Mouse (Mus musculus): ENCODE measurements around the gene Tprn. TPM values are rescaled to one million over a fixed set of nuclear protein-coding genes. Genes with fewer than 3 reads are reported as not detected.

Gene Tprn
- polyA plus RNA-seq, 1 experiment from 2014 or later: 7.3 TPM

- no peak for ATAC-seq (ENCODE audit: low FRiP score, low TSS enrichment)
- H3K36me3 ChIP-seq (ENCODE audit: control insufficient read depth, insufficient read depth, low read length): no peaks in the 10 kb centered on the region
- peaks cover 5% of the 10 kb centered on the region; the same call in 1 of the 2 replicates for H3K4me1 ChIP-seq (ENCODE audit: control insufficient read depth, insufficient read depth, low read length)
- no peak overlapping the region for H3K4me2 ChIP-seq (replicated peaks; ENCODE audit: low read depth, low read length)
- 57% methylated on average over 12 of the region's 12 CpGs for WGBS
- no peaks in the 10 kb centered on the region for H3K9me3 ChIP-seq (ENCODE audit: control insufficient read depth, low read length)
- H3K9ac ChIP-seq (ENCODE audit: low read depth, low read length): no peak overlapping the region
- H3K27me3 ChIP-seq (ENCODE audit: control insufficient read depth, insufficient read depth, low read length): no peaks in the 10 kb centered on the region
- no peak overlapping the region for H3K4me3 ChIP-seq (ENCODE audit: low read length)
- no peak overlapping the region for H3K27ac ChIP-seq (ENCODE audit: low read depth, low read length)
Observed at GRCm38 (mm10) chr2:25231038-25231437, 31.4 kb upstream of the Tprn start.

GRCm38 (mm10) chr2:25233421-25233820 is 29.0 kb upstream of the Tprn start:
- no peaks in the 10 kb centered on the region for H3K4me1 ChIP-seq (ENCODE audit: control insufficient read depth, insufficient read depth, low read length)
- no peak overlapping the region for H3K9ac ChIP-seq (ENCODE audit: low read depth, low read length)
- no peak overlapping the region for H3K27ac ChIP-seq (ENCODE audit: low read depth, low read length)
- H3K27me3 ChIP-seq (ENCODE audit: control insufficient read depth, insufficient read depth, low read length): no peaks in the 10 kb centered on the region
- H3K9me3 ChIP-seq (ENCODE audit: control insufficient read depth, low read length): no peaks in the 10 kb centered on the region
- H3K36me3 ChIP-seq (ENCODE audit: control insufficient read depth, insufficient read depth, low read length): no peaks in the 10 kb centered on the region
- WGBS: 85% methylated on average over 4 of the region's 4 CpGs
- no peak for ATAC-seq (ENCODE audit: low FRiP score, low TSS enrichment)
- no peak overlapping the region for H3K4me2 ChIP-seq (replicated peaks; ENCODE audit: low read depth, low read length)
- no peak overlapping the region for H3K4me3 ChIP-seq (ENCODE audit: low read length)

GRCm38 (mm10) chr2:25234050-25234449 is 28.4 kb upstream of the Tprn start, which contains the start of gene Slc34a3:
Gene Slc34a3 (minus strand): TSS chr2:25234364.
- 68% methylated on average over 3 of the region's 3 CpGs for WGBS
- Histone ChIP-seq H3K36me3 (ENCODE audit: control insufficient read depth, insufficient read depth, low read length) (no peaks in the 10 kb centered on the region), H3K4me3 (ENCODE audit: low read length) (no peak within 1 kb of the TSS), H3K27ac (ENCODE audit: low read depth, low read length) (no peak within 1 kb of the TSS), H3K9me3 (ENCODE audit: control insufficient read depth, low read length) (no peaks in the 10 kb centered on the region), H3K9ac (ENCODE audit: low read depth, low read length) (no peak within 1 kb of the TSS), H3K27me3 (ENCODE audit: control insufficient read depth, insufficient read depth, low read length) (no peaks in the 10 kb centered on the region), H3K4me2 (replicated peaks; ENCODE audit: low read depth, low read length) (no peak within 1 kb of the TSS), H3K4me1 (ENCODE audit: control insufficient read depth, insufficient read depth, low read length) (no peaks in the 10 kb centered on the region)
- no peak for ATAC-seq (ENCODE audit: low FRiP score, low TSS enrichment)

GRCm38 (mm10) chr2:25234551-25235220 is 27.7 kb upstream of the Tprn start:
- ATAC-seq (ENCODE audit: low FRiP score, low TSS enrichment): no peak
- no peak overlapping the region for H3K9ac ChIP-seq (ENCODE audit: low read depth, low read length)
- 68% methylated on average over 5 of the region's 5 CpGs for WGBS
- H3K27ac ChIP-seq (ENCODE audit: low read depth, low read length): no peak overlapping the region
- no peak overlapping the region for H3K4me2 ChIP-seq (replicated peaks; ENCODE audit: low read depth, low read length)
- no peak overlapping the region for H3K4me3 ChIP-seq (ENCODE audit: low read length)
- H3K36me3 ChIP-seq (ENCODE audit: control insufficient read depth, insufficient read depth, low read length): no peaks in the 10 kb centered on the region
- H3K27me3 ChIP-seq (ENCODE audit: control insufficient read depth, insufficient read depth, low read length): no peaks in the 10 kb centered on the region
- no peaks in the 10 kb centered on the region for H3K9me3 ChIP-seq (ENCODE audit: control insufficient read depth, low read length)
- H3K4me1 ChIP-seq (ENCODE audit: control insufficient read depth, insufficient read depth, low read length): no peaks in the 10 kb centered on the region

GRCm38 (mm10) chr2:25236614-25237013 is 25.8 kb upstream of the Tprn start, which contains the start of gene Rnf224:
Gene Rnf224 (minus strand): TSS chr2:25236787.
- H3K36me3 ChIP-seq (ENCODE audit: control insufficient read depth, insufficient read depth, low read length): no peaks in the 10 kb centered on the region
- ATAC-seq (ENCODE audit: low FRiP score, low TSS enrichment): no peak
- WGBS: 32% methylated on average over 8 of the region's 8 CpGs
- no peaks in the 10 kb centered on the region for H3K9me3 ChIP-seq (ENCODE audit: control insufficient read depth, low read length)
- H3K27ac ChIP-seq (ENCODE audit: low read depth, low read length): no peak within 1 kb of the TSS
- H3K27me3 ChIP-seq (ENCODE audit: control insufficient read depth, insufficient read depth, low read length): no peaks in the 10 kb centered on the region
- H3K4me2 ChIP-seq (replicated peaks; ENCODE audit: low read depth, low read length): no peak within 1 kb of the TSS
- peaks cover 5% of the 10 kb centered on the region; the same call in 1 of the 2 replicates for H3K4me1 ChIP-seq (ENCODE audit: control insufficient read depth, insufficient read depth, low read length)
- no peak within 1 kb of the TSS for H3K4me3 ChIP-seq (ENCODE audit: low read length)
- H3K9ac ChIP-seq (ENCODE audit: low read depth, low read length): no peak within 1 kb of the TSS

- Histone ChIP-seq H3K4me1 (ENCODE audit: control insufficient read depth, insufficient read depth, low read length) (peaks cover 7% of the 10 kb centered on the region; the same call in 1 of the 2 replicates), H3K4me3 (ENCODE audit: low read length) (no peak overlapping the region), H3K27me3 (ENCODE audit: control insufficient read depth, insufficient read depth, low read length) (peaks cover 6% of the 10 kb centered on the region; the same call in 1 of the 2 replicates), H3K27ac (ENCODE audit: low read depth, low read length) (no peak overlapping the region), H3K9me3 (ENCODE audit: control insufficient read depth, low read length) (no peaks in the 10 kb centered on the region), H3K4me2 (replicated peaks; ENCODE audit: low read depth, low read length) (no peak overlapping the region), H3K36me3 (ENCODE audit: control insufficient read depth, insufficient read depth, low read length) (no peaks in the 10 kb centered on the region), H3K9ac (ENCODE audit: low read depth, low read length) (no peak overlapping the region)
- WGBS: 58% methylated on average over 4 of the region's 4 CpGs
- no peak for ATAC-seq (ENCODE audit: low FRiP score, low TSS enrichment)
Observed at GRCm38 (mm10) chr2:25237522-25237921, 24.9 kb upstream of the Tprn start.

- no peak for ATAC-seq (ENCODE audit: low FRiP score, low TSS enrichment)
- Histone ChIP-seq H3K9ac (ENCODE audit: low read depth, low read length) (no peak overlapping the region), H3K4me1 (ENCODE audit: control insufficient read depth, insufficient read depth, low read length) (peaks cover 12% of the 10 kb centered on the region; the same call in 1 of the 2 replicates), H3K27me3 (ENCODE audit: control insufficient read depth, insufficient read depth, low read length) (peaks cover 10% of the 10 kb centered on the region; the same call in 1 of the 2 replicates), H3K9me3 (ENCODE audit: control insufficient read depth, low read length) (no peaks in the 10 kb centered on the region), H3K27ac (ENCODE audit: low read depth, low read length) (no peak overlapping the region), H3K4me2 (replicated peaks; ENCODE audit: low read depth, low read length) (no peak overlapping the region), H3K36me3 (ENCODE audit: control insufficient read depth, insufficient read depth, low read length) (no peaks in the 10 kb centered on the region), H3K4me3 (ENCODE audit: low read length) (no peak overlapping the region)
Observed at GRCm38 (mm10) chr2:25238106-25238505, 24.3 kb upstream of the Tprn start.

- Histone ChIP-seq H3K4me3 (ENCODE audit: low read length) (no peak overlapping the region), H3K4me2 (replicated peaks; ENCODE audit: low read depth, low read length) (no peak overlapping the region), H3K36me3 (ENCODE audit: control insufficient read depth, insufficient read depth, low read length) (no peaks in the 10 kb centered on the region), H3K9ac (ENCODE audit: low read depth, low read length) (no peak overlapping the region), H3K4me1 (ENCODE audit: control insufficient read depth, insufficient read depth, low read length) (peaks cover 12% of the 10 kb centered on the region; the same call in 1 of the 2 replicates), H3K27ac (ENCODE audit: low read depth, low read length) (no peak overlapping the region), H3K9me3 (ENCODE audit: control insufficient read depth, low read length) (no peaks in the 10 kb centered on the region), H3K27me3 (ENCODE audit: control insufficient read depth, insufficient read depth, low read length) (peaks cover 10% of the 10 kb centered on the region; the same call in 1 of the 2 replicates)
- 82% methylated on average over 3 of the region's 3 CpGs for WGBS
- no peak for ATAC-seq (ENCODE audit: low FRiP score, low TSS enrichment)
Observed at GRCm38 (mm10) chr2:25239766-25240165, 22.7 kb upstream of the Tprn start.

- Histone ChIP-seq H3K9me3 (ENCODE audit: control insufficient read depth, low read length) (no peaks in the 10 kb centered on the region), H3K36me3 (ENCODE audit: control insufficient read depth, insufficient read depth, low read length) (peaks cover 1% of the 10 kb centered on the region; the same call in 1 of the 2 replicates), H3K27me3 (ENCODE audit: control insufficient read depth, insufficient read depth, low read length) (peaks cover 10% of the 10 kb centered on the region; the same call in 1 of the 2 replicates), H3K4me2 (replicated peaks; ENCODE audit: low read depth, low read length) (peak overlapping the region; percentile 93), H3K4me1 (ENCODE audit: control insufficient read depth, insufficient read depth, low read length) (peaks cover 12% of the 10 kb centered on the region; the same call in 1 of the 2 replicates), H3K9ac (ENCODE audit: low read depth, low read length) (peak overlapping the region; percentile 45; the same call in 1 of the 2 replicates), H3K27ac (ENCODE audit: low read depth, low read length) (no peak overlapping the region; the same call in 1 of the 2 replicates), H3K4me3 (ENCODE audit: low read length) (peak overlapping the region; percentile 24)
- ATAC-seq (ENCODE audit: low FRiP score, low TSS enrichment): 0 out of 2 replicates have a peak, but pooled peaks have one; percentile 2
- WGBS: 55% methylated on average over 8 of the region's 8 CpGs
Observed at GRCm38 (mm10) chr2:25240310-25240709, 22.1 kb upstream of the Tprn start.

Data from kidney, embryonic 14.5 days (tissue).